Mouse (Mus musculus): ENCODE measurements at regions not wholly inside any gene's neighbourhood (a gene's known extent, or its start where the extent isn't known, plus 50 kb on each side); places are given as distances from the start of the nearest gene placed in this dataset.
A peak's percentile ranks its signal among the peaks of the same experiment; 100 is the strongest.

- peak in 1 of 2 experiments; percentile 57 for DNase-seq (ENCODE audit: low spot score in 2 of 2)
Observed at GRCm38 (mm10) chr6:51206712-51207505, 225.6 kb upstream of the Nfe2l3 start.

GRCm38 (mm10) chr6:51207587-51208361 is 224.7 kb upstream of the Nfe2l3 start:
- no peak for DNase-seq (ENCODE audit: low spot score in 2 of 2)

GRCm38 (mm10) chr6:51208660-51209396 is 223.6 kb upstream of the Nfe2l3 start:
- no peak for DNase-seq (ENCODE audit: low spot score in 2 of 2)

DNA sequence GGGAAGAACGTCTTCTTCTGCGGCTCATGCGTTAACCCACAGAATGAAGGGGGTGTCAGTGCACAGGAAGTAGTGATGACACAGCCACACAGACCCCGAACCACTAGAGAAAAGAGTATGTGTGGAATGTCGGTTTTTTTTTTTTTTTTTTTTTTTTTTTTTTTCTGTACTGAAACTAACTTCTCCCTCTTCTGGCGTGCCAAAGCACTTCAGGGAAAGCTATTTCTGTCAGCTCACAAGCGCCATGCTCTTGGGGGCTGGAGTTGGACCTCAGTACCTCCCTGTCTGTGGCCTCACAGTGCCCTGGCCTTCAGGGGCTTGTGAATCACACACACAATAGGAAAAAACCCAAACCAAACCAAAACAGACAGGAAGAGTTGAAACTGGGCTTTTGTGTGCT is 221.1 kb upstream of the Nfe2l3 start:
- peak in 1 of 2 experiments; percentile 36 for DNase-seq (ENCODE audit: low spot score in 2 of 2)

DNA sequence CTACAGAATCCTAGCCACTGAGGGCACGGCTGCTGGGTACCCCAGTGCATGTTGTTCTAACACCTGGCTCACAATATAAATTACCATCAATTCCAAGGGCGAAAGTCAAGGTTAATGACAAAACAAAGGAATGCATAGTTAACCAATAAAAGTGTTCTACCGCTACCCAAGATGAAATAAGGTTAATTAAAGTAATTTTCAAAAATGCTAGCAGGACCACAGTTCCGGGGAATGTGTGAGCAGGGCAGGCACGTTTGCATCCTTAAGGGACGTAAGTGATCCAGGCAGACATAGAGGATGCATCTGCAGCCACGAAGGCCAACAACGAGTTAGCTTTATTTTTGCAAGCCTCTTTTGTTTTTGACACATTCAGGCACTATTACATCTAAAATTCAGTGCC is 220.3 kb upstream of the Nfe2l3 start:
- DNase-seq (ENCODE audit: low spot score in 2 of 2) = no peak

DNA sequence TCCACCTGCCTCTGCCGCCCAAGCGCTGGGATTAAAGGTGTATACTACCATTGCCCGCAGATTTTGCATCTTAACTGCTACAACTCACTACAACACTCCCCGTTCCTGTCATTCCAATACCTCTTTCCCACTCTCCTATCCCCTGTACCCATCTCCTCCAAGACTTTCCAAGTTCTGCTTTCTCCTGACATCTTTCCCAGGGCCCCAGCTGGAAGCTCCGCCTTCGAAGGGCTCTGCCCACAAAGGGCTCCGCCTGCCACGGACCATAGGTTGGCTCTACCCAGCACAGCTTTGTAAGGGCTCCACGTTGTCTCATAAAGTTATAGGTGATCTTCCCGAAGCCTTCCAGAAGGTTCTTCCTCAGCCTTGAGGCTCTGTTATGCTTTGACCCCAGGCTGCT is 217.1 kb upstream of the Nfe2l3 start:
- no peak for DNase-seq (ENCODE audit: low spot score in 2 of 2)

DNA sequence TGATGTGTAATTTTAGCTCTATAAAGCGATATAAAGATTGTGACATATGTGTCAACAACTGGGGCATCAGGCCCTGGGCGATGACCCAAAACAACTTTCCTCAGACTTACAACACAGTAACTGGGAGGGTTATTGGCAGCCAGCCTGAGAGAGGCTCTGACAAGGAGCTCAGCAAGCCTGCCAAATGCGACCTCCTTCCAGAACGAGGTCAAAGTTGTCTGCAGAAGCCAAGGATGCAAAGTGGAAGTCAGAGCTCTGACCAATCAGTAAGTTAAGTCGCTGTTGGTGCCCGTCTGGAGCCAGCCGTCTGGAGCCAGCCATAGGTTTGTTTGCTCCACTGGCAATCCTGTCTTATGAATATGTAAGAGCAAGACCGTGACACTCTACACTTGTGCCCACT is 216.0 kb upstream of the Nfe2l3 start:
- peak; percentile 71 to 88 for DNase-seq (ENCODE audit: low spot score in 2 of 2)

- no peak for DNase-seq (ENCODE audit: low spot score in 2 of 2)
Observed at GRCm38 (mm10) chr6:51219691-51220090, 212.8 kb upstream of the Nfe2l3 start.

DNA sequence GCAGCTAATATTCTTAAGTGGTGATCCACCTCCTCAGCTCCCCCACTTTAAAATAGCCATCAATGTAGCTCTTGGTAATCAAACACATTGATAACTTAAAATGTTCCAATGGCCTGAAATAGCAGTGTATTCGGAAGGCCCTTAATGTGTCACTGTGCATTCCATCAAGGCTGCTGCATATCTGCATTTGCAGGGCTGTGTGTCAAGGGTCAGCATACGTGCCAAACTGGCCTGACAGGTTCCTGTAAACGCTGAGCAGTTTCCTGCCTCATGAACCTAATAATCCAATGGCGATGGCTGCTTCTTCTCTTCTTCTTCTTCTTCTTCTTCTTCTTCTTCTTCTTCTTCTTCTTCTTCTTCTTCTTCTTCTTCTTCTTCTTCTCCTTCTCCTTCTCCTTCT is 211.7 kb upstream of the Nfe2l3 start:
- no peak for DNase-seq (ENCODE audit: low spot score in 2 of 2)

GRCm38 (mm10) chr6:51236077-51236740 is 196.3 kb upstream of the Nfe2l3 start:
- DNase-seq (ENCODE audit: low spot score in 2 of 2) = no peak

- DNase-seq (ENCODE audit: low spot score in 2 of 2) = no peak
Observed at GRCm38 (mm10) chr6:51240039-51240438, 192.4 kb upstream of the Nfe2l3 start.

- no peak for DNase-seq (ENCODE audit: low spot score in 2 of 2)
Observed at GRCm38 (mm10) chr6:51250233-51250632, 182.2 kb upstream of the Nfe2l3 start.

- no peak for DNase-seq (ENCODE audit: low spot score in 2 of 2)
Observed at GRCm38 (mm10) chr6:51251432-51251831, 181.0 kb upstream of the Nfe2l3 start.

DNA sequence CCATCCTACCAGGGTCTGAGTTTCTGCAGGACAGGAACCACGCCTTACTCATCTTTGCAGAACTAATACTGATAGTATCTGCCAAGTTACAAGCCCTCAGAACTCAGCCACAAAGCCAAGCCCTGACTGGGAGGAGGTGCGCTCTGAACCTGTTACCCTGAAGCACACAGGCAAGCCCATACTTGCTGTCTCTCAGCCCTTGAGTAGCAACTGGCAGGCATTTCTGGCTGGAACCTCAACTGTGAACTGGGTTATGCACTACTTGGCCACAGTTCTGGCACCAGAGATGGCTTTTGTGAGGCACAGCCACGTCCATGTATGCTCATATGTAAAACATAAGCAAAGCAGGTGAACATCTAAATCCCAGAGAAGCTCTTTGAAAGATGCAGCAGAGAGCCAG is 179.7 kb upstream of the Nfe2l3 start:
- no peak for DNase-seq (ENCODE audit: low spot score in 2 of 2)

DNA sequence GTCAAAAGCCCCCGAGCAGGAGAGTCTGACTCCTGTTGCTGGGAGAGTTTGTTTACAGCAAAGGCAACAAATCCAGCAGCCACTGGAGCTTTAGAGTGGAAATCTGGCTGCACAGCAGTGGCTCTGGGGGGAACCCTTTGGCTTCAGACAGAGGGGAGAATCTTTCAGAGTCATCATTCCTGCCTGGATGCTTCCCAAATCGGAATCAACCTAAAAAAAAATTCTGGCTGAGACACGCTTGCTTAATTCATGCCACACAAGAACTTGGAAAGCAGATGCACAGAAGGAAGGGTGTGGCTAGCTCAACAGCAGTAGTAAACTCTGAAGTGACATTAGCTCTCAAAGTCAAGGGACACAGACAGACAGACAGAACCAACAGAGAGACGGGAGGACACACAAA is 175.8 kb upstream of the Nfe2l3 start:
- no peak for DNase-seq (ENCODE audit: low spot score in 2 of 2)

- DNase-seq (ENCODE audit: low spot score in 2 of 2) = no peak
Observed at GRCm38 (mm10) chr6:51257524-51257923, 174.9 kb upstream of the Nfe2l3 start.

DNA sequence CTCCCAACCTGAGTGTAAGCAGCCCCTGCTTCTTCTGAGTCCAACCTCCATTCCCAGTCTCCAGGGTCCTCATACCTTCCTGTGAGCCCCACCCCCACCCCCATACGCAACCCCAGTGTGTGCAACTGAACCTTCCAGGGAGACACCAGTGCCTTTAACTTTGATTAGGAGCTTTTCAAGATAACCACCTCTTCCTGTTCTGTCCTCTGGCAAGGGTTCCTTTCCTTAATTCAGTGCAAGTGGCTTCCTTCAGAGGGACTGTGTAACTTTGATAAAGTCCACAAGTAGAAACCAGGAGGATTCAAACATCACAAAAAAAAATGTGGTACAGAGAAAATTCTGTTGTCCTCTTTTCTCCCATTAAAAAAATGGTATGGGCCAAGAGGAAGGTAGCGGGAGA is 174.2 kb upstream of the Nfe2l3 start:
- no peak for DNase-seq (ENCODE audit: low spot score in 2 of 2)

GRCm38 (mm10) chr6:51263595-51263994 is 168.9 kb upstream of the Nfe2l3 start:
- DNase-seq (ENCODE audit: low spot score in 2 of 2) = no peak

DNA sequence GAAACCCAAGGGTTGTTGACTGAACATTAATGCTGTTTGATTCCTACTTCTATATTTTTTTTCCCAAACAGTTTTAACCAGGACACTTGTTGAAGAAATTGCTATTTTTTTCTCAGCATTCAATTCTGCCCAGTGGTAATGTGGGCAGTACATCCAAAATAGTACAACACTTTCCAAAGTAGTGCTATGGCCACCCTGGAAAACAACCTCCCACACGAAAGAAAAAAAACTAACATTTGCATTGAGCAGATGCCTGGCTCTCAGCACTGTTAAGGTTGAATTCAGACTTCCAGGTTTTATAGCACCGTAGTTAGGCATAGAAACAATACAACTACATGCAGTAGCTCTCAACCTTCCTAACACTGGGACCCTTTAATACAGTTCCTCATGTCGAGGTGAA is 167.1 kb upstream of the Nfe2l3 start:
- no peak for DNase-seq (ENCODE audit: low spot score in 2 of 2)

GRCm38 (mm10) chr6:51266721-51267120 is 165.7 kb upstream of the Nfe2l3 start:
- DNase-seq (ENCODE audit: low spot score in 2 of 2) = no peak

DNA sequence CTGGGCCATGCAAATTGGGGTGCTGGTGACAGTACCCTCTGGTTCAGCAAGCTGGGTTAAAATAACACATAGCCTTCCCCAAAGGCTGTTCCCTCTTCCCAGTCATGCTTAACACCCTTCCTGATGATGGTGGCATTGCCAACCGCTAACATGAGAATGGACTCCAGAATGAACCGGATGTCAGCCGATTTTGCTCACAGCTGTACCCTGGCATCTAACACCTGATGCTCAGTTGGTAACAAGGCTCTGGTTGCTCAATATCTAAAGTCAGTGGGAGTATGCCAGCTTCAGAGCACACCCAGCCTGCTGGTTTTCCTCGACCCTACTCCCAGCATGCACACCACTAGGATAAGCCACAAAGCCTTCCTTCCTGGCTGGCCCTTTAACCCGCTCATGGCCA is 164.6 kb upstream of the Nfe2l3 start:
- DNase-seq (ENCODE audit: low spot score in 2 of 2) = no peak
